8 mouse cellular contexts compared by ENCODE assay signal in genomic region chr7:112023601-112024445, GRCm38 (mm10). TPM values are rescaled to one million over a fixed set of nuclear protein-coding genes. Genes with fewer than 3 reads are reported as not detected.
DNase-seq lines count a peak whose midpoint lies in the region; ATAC-seq and TF ChIP-seq lines count a peak whose summit lies in the region.

No protein-coding gene starts in this region.

- intact Hi-C loops in left cerebral cortex, postnatal 14 days (cut with DNase I): no loop called here

- no peak for TF ChIP-seq POLR2A in spleen, adult 2 months (IDR thresholded peaks at IDR 0.05; ENCODE audit: low read depth, low read length)

- no peak for TF ChIP-seq EP300 in lung, postnatal 0 days (IDR thresholded peaks at IDR 0.05)

- TF ChIP-seq CTCF in lung, postnatal 0 days (IDR thresholded peaks at IDR 0.05): no peak
- no peak for TF ChIP-seq CTCF in spleen, adult 2 months (IDR thresholded peaks at IDR 0.05; ENCODE audit: extremely low read depth, insufficient read depth, insufficient read length, insufficient replicate concordance)

- WGBS in embryonic facial prominence, embryonic 11.5 days: under 1% methylated on average over 58 of the region's 58 CpGs
- WGBS in hindbrain, embryonic 13.5 days: under 1% methylated on average over 58 of the region's 58 CpGs
- under 1% methylated on average over 52 of the region's 58 CpGs for WGBS in lung, postnatal 0 days
- WGBS in spleen, adult 2 months: 1% methylated on average over 58 of the region's 58 CpGs

- peak overlapping the region; percentile 87 for H3K4me3 ChIP-seq in embryonic facial prominence, embryonic 11.5 days (ENCODE audit: low read depth, low read length)
- peak overlapping the region; percentile 90 for H3K4me3 ChIP-seq in hindbrain, embryonic 13.5 days
- H3K4me3 ChIP-seq in lung, postnatal 0 days (ENCODE audit: low read depth, low read length): peak overlapping the region; percentile 94
- peak overlapping the region; percentile 94 for H3K4me3 ChIP-seq in spleen, adult 2 months (ENCODE audit: extremely low read depth, insufficient read depth, insufficient read length)

- H3K9ac ChIP-seq in embryonic facial prominence, embryonic 11.5 days (replicated peaks; ENCODE audit: low read length): peak overlapping the region; percentile 94
- H3K9ac ChIP-seq in hindbrain, embryonic 13.5 days: peak overlapping the region; percentile 98
- peak overlapping the region; percentile 96 for H3K9ac ChIP-seq in lung, postnatal 0 days (replicated peaks; ENCODE audit: low read depth)

- no peaks in the 10 kb centered on the region for H3K27me3 ChIP-seq in embryonic facial prominence, embryonic 11.5 days (ENCODE audit: control insufficient read depth, insufficient read depth, low read length)
- H3K27me3 ChIP-seq in hindbrain, embryonic 13.5 days: no peaks in the 10 kb centered on the region
- H3K27me3 ChIP-seq in lung, postnatal 0 days (replicated peaks; ENCODE audit: insufficient read depth, low read length): no peaks in the 10 kb centered on the region
- H3K27me3 ChIP-seq in spleen, adult 2 months (ENCODE audit: control insufficient read depth, insufficient read depth, low read length): no peaks in the 10 kb centered on the region

- peak overlapping the region; percentile 65 for H3K4me2 ChIP-seq in embryonic facial prominence, embryonic 11.5 days (ENCODE audit: low read depth, low read length)
- H3K4me2 ChIP-seq in hindbrain, embryonic 13.5 days: peak overlapping the region; percentile 88
- peak overlapping the region; percentile 81 for H3K4me2 ChIP-seq in lung, postnatal 0 days (replicated peaks; ENCODE audit: low read depth, low read length)

- H3K9me3 ChIP-seq in embryonic facial prominence, embryonic 11.5 days (replicated peaks; ENCODE audit: control insufficient read depth, low read length): no peaks in the 10 kb centered on the region
- H3K9me3 ChIP-seq in hindbrain, embryonic 13.5 days: no peaks in the 10 kb centered on the region
- H3K9me3 ChIP-seq in lung, postnatal 0 days (ENCODE audit: low read length): no peaks in the 10 kb centered on the region

- no peaks in the 10 kb centered on the region for H3K4me1 ChIP-seq in embryonic facial prominence, embryonic 11.5 days (ENCODE audit: control insufficient read depth, insufficient read depth, low read length)
- peaks cover 46% of the 10 kb centered on the region for H3K4me1 ChIP-seq in hindbrain, embryonic 13.5 days (replicated peaks)
- H3K4me1 ChIP-seq in lung, postnatal 0 days (ENCODE audit: insufficient read depth, low read depth, low read length): peaks cover 12% of the 10 kb centered on the region
- H3K4me1 ChIP-seq in spleen, adult 2 months (ENCODE audit: control insufficient read depth, insufficient read depth, insufficient read length): peaks cover 3% of the 10 kb centered on the region

- peak; percentile 79 for ATAC-seq in embryonic facial prominence, embryonic 11.5 days (replicated peaks; ENCODE audit: insufficient number of reproducible peaks, low FRiP score, low TSS enrichment, low read depth)
- peak; percentile 86 for ATAC-seq in hindbrain, embryonic 13.5 days (ENCODE audit: low FRiP score)
- ATAC-seq in lung, postnatal 0 days: peak; percentile 72

- peak; percentile 22 to 34 for DNase-seq in left cerebral cortex, postnatal 14 days (ENCODE audit: low spot score in 2 of 2)
- DNase-seq in left cerebral cortex, adult 18-20 months (ENCODE audit: low spot score in 2 of 2): no peak
- DNase-seq in MN1 (ENCODE audit: low spot score): peak; percentile 37
- peak; percentile 60 for DNase-seq in embryonic facial prominence, embryonic 11.5 days (ENCODE audit: low spot score)
- DNase-seq in lung, postnatal 0 days (ENCODE audit: low spot score): peak; percentile 67
- peak in 1 of 2 experiments; percentile 18 for DNase-seq in spleen, adult 2 months (ENCODE audit: low read depth in 1 of 2, low spot score in 2 of 2)
- DNase-seq in cerebellum, adult 11 months: no peak

- H3K36me3 ChIP-seq in embryonic facial prominence, embryonic 11.5 days (replicated peaks; ENCODE audit: control insufficient read depth, insufficient read depth, low read depth, low read length): no peaks in the 10 kb centered on the region
- no peaks in the 10 kb centered on the region for H3K36me3 ChIP-seq in hindbrain, embryonic 13.5 days
- H3K36me3 ChIP-seq in lung, postnatal 0 days (ENCODE audit: insufficient read depth, low read length): no peaks in the 10 kb centered on the region
- no peaks in the 10 kb centered on the region for H3K36me3 ChIP-seq in spleen, adult 2 months (ENCODE audit: control insufficient read depth, insufficient read depth, low read length)

- peak overlapping the region; percentile 94 for H3K27ac ChIP-seq in embryonic facial prominence, embryonic 11.5 days (replicated peaks; ENCODE audit: low read depth, low read length)
- peak overlapping the region; percentile 99 for H3K27ac ChIP-seq in hindbrain, embryonic 13.5 days
- peak overlapping the region; percentile 98 for H3K27ac ChIP-seq in lung, postnatal 0 days (ENCODE audit: low read length)
- H3K27ac ChIP-seq in spleen, adult 2 months (ENCODE audit: insufficient read depth, low read length): peak overlapping the region; percentile 93

RNA-seq across cellular contexts. Expression of gene Usp47, which starts 0.5 kb away (rescaled TPM):
- 10 to 100 TPM; 62.9 to 64.3 TPM for total RNA-seq in left cerebral cortex, postnatal 14 days (2021)
- 10 to 100 TPM; 67.6 to 68.3 TPM for total RNA-seq in left cerebral cortex, adult 18-20 months (2021)
- polyA plus RNA-seq in embryonic facial prominence, embryonic 11.5 days (2014; fragmentation: Nextera tagmentation; extraction: Ambion mirVana): 105 and 110 TPM in 2 replicates
- 79.4 and 83.2 TPM in 2 replicates for polyA plus RNA-seq in hindbrain, embryonic 13.5 days (2015; fragmentation: Nextera tagmentation; extraction: Ambion mirVana)
- polyA plus RNA-seq in lung, postnatal 0 days (2015; fragmentation: Nextera tagmentation; extraction: Ambion mirVana): 33.1 and 36.4 TPM in 2 replicates
- polyA plus RNA-seq in spleen, adult 2 months (2012; rRNA removed): 4.2 and 5.2 TPM in 2 replicates

Comparison
In these comparisons a context has a peak if more than half of its experiments do, and no peak if none do; other contexts are left out.
1. DNase-seq: peak in left cerebral cortex, postnatal 14 days (2 of 2), MN1 (single experiment), embryonic facial prominence, embryonic 11.5 days (single experiment) and lung, postnatal 0 days (single experiment); none in left cerebral cortex, adult 18-20 months (0 of 2) and cerebellum, adult 11 months (single experiment).
2. Peak in every context shown above with its lines, with median percentiles within 50 percentile points of each other: ATAC-seq, H3K27ac ChIP-seq, H3K4me2 ChIP-seq, H3K4me3 ChIP-seq and H3K9ac ChIP-seq.